In genomic region chr8:105217926-105218522, GRCm38 (mm10) we compare ENCODE assay signal across 9 mouse cellular contexts. TPM values are rescaled to one million over a fixed set of nuclear protein-coding genes. Genes with fewer than 3 reads are reported as not detected.
DNase-seq lines count a peak whose midpoint lies in the region; ATAC-seq and TF ChIP-seq lines count a peak whose summit lies in the region.
"Had no signal": no experiment of that assay in that cellular context is flagged by ENCODE, and none has a peak within 500 bp of the region (broad histone marks: within the 10 kb centered on the region; RNA-seq: fewer than 3 reads in every experiment).

No protein-coding gene starts in this region.

- H3K27me3 ChIP-seq in heart, adult 2 months (ENCODE audit: control insufficient read depth, insufficient read depth, low read length): no peaks in the 10 kb centered on the region
- no peaks in the 10 kb centered on the region for H3K27me3 ChIP-seq in heart, embryonic 11.5 days (ENCODE audit: control insufficient read depth, insufficient read depth, low read length)

- ATAC-seq in heart, embryonic 11.5 days (replicated peaks; ENCODE audit: insufficient number of reproducible peaks, low FRiP score, low TSS enrichment): no peak
- ATAC-seq in megakaryocyte-erythroid progenitor cell, adult 5-6 weeks (replicated peaks; ENCODE audit: low FRiP score, low TSS enrichment, poor library complexity, severe bottlenecking): 0 out of 2 replicates have a peak, but pooled peaks have one; percentile 41
- ATAC-seq in cerebellum, adult (ENCODE audit: insufficient number of reproducible peaks, low FRiP score, low TSS enrichment): no peak

- no peak for TF ChIP-seq EP300 in heart, adult 2 months (IDR thresholded peaks at IDR 0.05; ENCODE audit: insufficient read depth, low read depth, low read length)

- H3K9me3 ChIP-seq in heart, embryonic 11.5 days (replicated peaks; ENCODE audit: control insufficient read depth, low read length): no peaks in the 10 kb centered on the region

- H3K36me3 ChIP-seq in heart, adult 2 months (ENCODE audit: control insufficient read depth, insufficient read depth, low read length): no peaks in the 10 kb centered on the region
- H3K36me3 ChIP-seq in heart, embryonic 11.5 days (ENCODE audit: control insufficient read depth, insufficient read depth, low read length): peaks cover 6% of the 10 kb centered on the region; the same call in 1 of the 2 replicates

- WGBS in heart, adult 2 months: 78% methylated on average over 5 of the region's 5 CpGs
- 68% methylated on average over 5 of the region's 5 CpGs for WGBS in heart, embryonic 11.5 days (ENCODE audit: insufficient replicate concordance)

- no peaks in the 10 kb centered on the region for H3K4me1 ChIP-seq in heart, adult 2 months (ENCODE audit: control insufficient read depth, insufficient read depth, low read length)
- no peaks in the 10 kb centered on the region for H3K4me1 ChIP-seq in heart, embryonic 11.5 days (ENCODE audit: control insufficient read depth, insufficient read depth, low read length)

- no peak overlapping the region for H3K9ac ChIP-seq in heart, adult 2 months (ENCODE audit: low read depth, low read length)
- H3K9ac ChIP-seq in heart, embryonic 11.5 days (ENCODE audit: low read depth, low read length): no peak overlapping the region

- intact Hi-C loops in heart, adult 2 months (cut with DNase I): loop anchor here (1.0 to 5.0 kb wide), 5 partner anchors 57 to 561 kb away; no protein-coding TSS in a partner anchor

- H3K4me2 ChIP-seq in heart, embryonic 11.5 days: no peak overlapping the region

- H3K79me2 ChIP-seq in heart, adult 2 months (replicated peaks; ENCODE audit: control insufficient read depth, insufficient read depth, low read length): no peaks in the 10 kb centered on the region

- peak; percentile 92 for TF ChIP-seq CTCF in heart, adult 2 months (IDR thresholded peaks at IDR 0.05)

- no peak for TF ChIP-seq POLR2A in heart, adult 2 months (IDR thresholded peaks at IDR 0.05; ENCODE audit: insufficient read depth, low read depth, low read length)

- H3K4me3 ChIP-seq in heart, adult 2 months: no peak overlapping the region
- H3K4me3 ChIP-seq in heart, embryonic 11.5 days (ENCODE audit: low read depth, low read length): no peak overlapping the region
- H3K4me3 ChIP-seq: erythroblast, embryonic 14.5 days had no signal

- no peak for DNase-seq in heart, adult 2 months
- peak; percentile 72 for DNase-seq in thymus, postnatal 0 days (ENCODE audit: low spot score)
- no peak for DNase-seq in thymus, postnatal 36 days
- peak; percentile 36 for DNase-seq in embryo, embryonic 11.5 days (ENCODE audit: low read depth, low spot score)
- no peak for DNase-seq in urinary bladder, postnatal 36 days (ENCODE audit: low spot score in 2 of 2)

- no peak overlapping the region for H3K27ac ChIP-seq in heart, adult 2 months
- no peak overlapping the region for H3K27ac ChIP-seq in heart, embryonic 11.5 days (ENCODE audit: low read depth, low read length)

RNA-seq across cellular contexts. Expression of gene D230025D16Rik, which starts 6.9 kb away (rescaled TPM):
- total RNA-seq in heart, adult 2 months (2021): 10 to 100 TPM; 19.2 to 20.3 TPM
- polyA plus RNA-seq in heart, adult 2 months (2012; rRNA removed): 16.5 and 23.7 TPM in 2 replicates
- polyA plus RNA-seq in heart, embryonic 11.5 days (2014; fragmentation: Nextera tagmentation; extraction: Ambion mirVana): 20.9 and 21.6 TPM in 2 replicates
- polyA plus RNA-seq in thymus, postnatal 0 days (2015; fragmentation: Nextera tagmentation; extraction: Ambion mirVana): 18.1 and 18.6 TPM in 2 replicates
- total RNA-seq in megakaryocyte-erythroid progenitor cell, adult 5-6 weeks (2014; fragmentation: Nextera tagmentation): 22.9 and 24.2 TPM in 2 replicates
- total RNA-seq in megakaryocyte-erythroid progenitor cell, adult 5-6 weeks (2017): 11.3 and 15.1 TPM in 2 replicates

RNA-seq across cellular contexts. Expression of gene B3gnt9, which starts 36.9 kb away (rescaled TPM):
- total RNA-seq in heart, adult 2 months (2021): 1 to 10 TPM; 3.5 to 5.2 TPM
- polyA plus RNA-seq in heart, adult 2 months (2012; rRNA removed): 7.1 and 8.5 TPM in 2 replicates
- 8.6 and 10.0 TPM in 2 replicates for polyA plus RNA-seq in heart, embryonic 11.5 days (2014; fragmentation: Nextera tagmentation; extraction: Ambion mirVana)
- 4.9 and 5.6 TPM in 2 replicates for polyA plus RNA-seq in thymus, postnatal 0 days (2015; fragmentation: Nextera tagmentation; extraction: Ambion mirVana)
- total RNA-seq in megakaryocyte-erythroid progenitor cell, adult 5-6 weeks (2014; fragmentation: Nextera tagmentation): 1.4 and 2.6 TPM in 2 replicates
- total RNA-seq in megakaryocyte-erythroid progenitor cell, adult 5-6 weeks (2017): 0.23 TPM in 1 of 2 replicates, not detected in the other

RNA-seq across cellular contexts. Expression of gene Tradd, which starts 46.4 kb away (rescaled TPM):
- 1 to 10 TPM; 3.9 to 4.9 TPM for total RNA-seq in heart, adult 2 months (2021)
- polyA plus RNA-seq in heart, adult 2 months (2012; rRNA removed): 4.3 and 4.6 TPM in 2 replicates
- polyA plus RNA-seq in heart, embryonic 11.5 days (2014; fragmentation: Nextera tagmentation; extraction: Ambion mirVana): 14.3 and 17.0 TPM in 2 replicates
- 51.0 and 57.0 TPM in 2 replicates for polyA plus RNA-seq in thymus, postnatal 0 days (2015; fragmentation: Nextera tagmentation; extraction: Ambion mirVana)
- 10.1 and 18.1 TPM in 2 replicates for total RNA-seq in megakaryocyte-erythroid progenitor cell, adult 5-6 weeks (2014; fragmentation: Nextera tagmentation)
- total RNA-seq in megakaryocyte-erythroid progenitor cell, adult 5-6 weeks (2017): 14.0 and 15.0 TPM in 2 replicates

RNA-seq across cellular contexts. Expression of gene Fbxl8, which starts 46.4 kb away (rescaled TPM):
- total RNA-seq in heart, adult 2 months (2021): 1 to 10 TPM; 1.8 to 2.5 TPM
- polyA plus RNA-seq in heart, adult 2 months (2012; rRNA removed): 3.6 and 4.1 TPM in 2 replicates
- polyA plus RNA-seq in heart, embryonic 11.5 days (2014; fragmentation: Nextera tagmentation; extraction: Ambion mirVana): 2.3 and 2.8 TPM in 2 replicates
- 7.6 and 8.2 TPM in 2 replicates for polyA plus RNA-seq in thymus, postnatal 0 days (2015; fragmentation: Nextera tagmentation; extraction: Ambion mirVana)
- 2.4 and 2.7 TPM in 2 replicates for total RNA-seq in megakaryocyte-erythroid progenitor cell, adult 5-6 weeks (2014; fragmentation: Nextera tagmentation)
- 1.7 and 1.9 TPM in 2 replicates for total RNA-seq in megakaryocyte-erythroid progenitor cell, adult 5-6 weeks (2017)

RNA-seq across cellular contexts. Expression of gene Cbfb, which starts 47.5 kb away (rescaled TPM):
- total RNA-seq in heart, adult 2 months (2021): 10 to 100 TPM; 23.1 to 23.8 TPM
- polyA plus RNA-seq in heart, adult 2 months (2012; rRNA removed): 6.4 and 11.0 TPM in 2 replicates
- polyA plus RNA-seq in heart, embryonic 11.5 days (2014; fragmentation: Nextera tagmentation; extraction: Ambion mirVana): 57.2 and 61.2 TPM in 2 replicates
- 68.5 and 77.3 TPM in 2 replicates for polyA plus RNA-seq in thymus, postnatal 0 days (2015; fragmentation: Nextera tagmentation; extraction: Ambion mirVana)
- 29.5 and 34.0 TPM in 2 replicates for total RNA-seq in megakaryocyte-erythroid progenitor cell, adult 5-6 weeks (2014; fragmentation: Nextera tagmentation)
- 48.2 and 98.0 TPM in 2 replicates for total RNA-seq in megakaryocyte-erythroid progenitor cell, adult 5-6 weeks (2017)

Comparison
In these comparisons a context has a peak if more than half of its experiments do, and no peak if none do; other contexts are left out.
1. DNase-seq: peak in thymus, postnatal 0 days (single experiment) and embryo, embryonic 11.5 days (single experiment); none in heart, adult 2 months (0 of 2), thymus, postnatal 36 days (0 of 2) and urinary bladder, postnatal 36 days (0 of 2).